Comparison of ENCODE assay signal across 21 mouse cellular contexts in genomic region chr10:78042096-78042495, GRCm38 (mm10). TPM values are rescaled to one million over a fixed set of nuclear protein-coding genes. Genes with fewer than 3 reads are reported as not detected.
"Had no signal": no experiment of that assay in that cellular context is flagged by ENCODE, and none has a peak within 500 bp of the region (broad histone marks: within the 10 kb centered on the region; RNA-seq: fewer than 3 reads in every experiment).

No protein-coding gene starts in this region.

- H3K4me2 ChIP-seq: limb, embryonic 13.5 days; liver, embryonic 12.5 days; liver, embryonic 15.5 days; lung, embryonic 15.5 days; midbrain, embryonic 15.5 days; neural tube, embryonic 12.5 days; stomach, embryonic 15.5 days had no signal

- H3K36me3 ChIP-seq: limb, embryonic 13.5 days; liver, embryonic 12.5 days; liver, embryonic 15.5 days; lung, embryonic 15.5 days; midbrain, embryonic 10.5 days; midbrain, embryonic 15.5 days; neural tube, embryonic 12.5 days; stomach, embryonic 15.5 days had no signal

- DNase-seq: kidney, adult 18-20 months; kidney, adult 9 months; kidney, postnatal 25 days; liver; lung, adult 18-20 months; lung, postnatal 10 days; lung, postnatal 36 days; retina, postnatal 1 day; spleen, adult 18-20 months; thymus, adult 18-20 months; thymus, postnatal 36 days had no signal

- H3K4me3 ChIP-seq: layer of hippocampus, adult 2 months; limb, embryonic 13.5 days; liver, embryonic 12.5 days; liver, embryonic 15.5 days; lung, embryonic 15.5 days; megakaryocyte, embryonic 14.5 days; midbrain, embryonic 10.5 days; midbrain, embryonic 15.5 days; neural tube, embryonic 12.5 days; stomach, embryonic 15.5 days had no signal

- H3K4me1 ChIP-seq: liver, embryonic 12.5 days had no signal

- H3K27me3 ChIP-seq: lung, embryonic 15.5 days; midbrain, embryonic 15.5 days; neural tube, embryonic 12.5 days had no signal

- H3K9me3 ChIP-seq: limb, embryonic 13.5 days; liver, embryonic 12.5 days; liver, embryonic 15.5 days; lung, embryonic 15.5 days; megakaryocyte, embryonic 14.5 days; midbrain, embryonic 10.5 days; midbrain, embryonic 15.5 days; neural tube, embryonic 12.5 days; stomach, embryonic 15.5 days had no signal

- H3K9ac ChIP-seq: limb, embryonic 13.5 days; liver, embryonic 12.5 days; liver, embryonic 15.5 days; lung, embryonic 15.5 days; midbrain, embryonic 15.5 days; neural tube, embryonic 12.5 days; stomach, embryonic 15.5 days had no signal

- H3K27ac ChIP-seq: layer of hippocampus, adult 2 months; limb, embryonic 13.5 days; liver, embryonic 12.5 days; liver, embryonic 15.5 days; lung, embryonic 15.5 days; midbrain, embryonic 10.5 days; midbrain, embryonic 15.5 days; neural tube, embryonic 12.5 days; stomach, embryonic 15.5 days had no signal

- ATAC-seq: liver, embryonic 12.5 days had no signal

RNA-seq across cellular contexts. Expression of gene Dnmt3l, which starts 0.3 kb away (rescaled TPM):
- polyA plus RNA-seq: liver, embryonic 12.5 days; liver, embryonic 15.5 days; midbrain, embryonic 15.5 days; neural tube, embryonic 12.5 days had no signal

RNA-seq across cellular contexts. Expression of gene Aire, which starts 1.3 kb away (rescaled TPM):
- polyA plus RNA-seq: liver, embryonic 15.5 days had no signal
